Mouse (Mus musculus) urinary bladder, adult 18-20 months (tissue): ENCODE results near the gene Pole.
A peak's percentile ranks its signal among the peaks of the same experiment; 100 is the strongest.

Source experiments
- DNase-seq, 2 experiments: peaks; one replicate each; pipeline ENCODE4 v3.0.0; 2022; ENCODE audit warnings: low spot score in 2 of 2, mixed read lengths in 2 of 2

Gene Pole

DNA sequence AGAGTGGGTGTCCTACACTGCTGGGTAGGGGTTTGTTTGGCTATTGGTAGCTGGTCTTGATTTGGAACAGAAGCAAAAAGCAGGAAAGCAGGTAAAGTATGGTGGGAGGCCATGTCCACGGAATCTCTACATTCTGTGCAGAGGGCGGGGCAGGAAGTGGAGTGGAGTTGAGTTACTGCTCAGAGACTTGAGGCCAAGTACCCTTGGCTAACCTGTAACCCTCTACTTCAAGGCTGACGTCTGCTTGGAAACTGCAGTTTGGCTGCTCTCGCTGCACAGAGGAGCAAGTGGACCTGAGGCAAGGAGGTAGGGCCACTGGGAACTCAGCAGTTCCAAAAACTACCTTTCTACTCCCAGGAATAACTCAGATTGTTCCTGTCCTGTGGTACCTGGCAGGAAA lies 58.4 kb downstream of the Pole start, which contains the start of gene Lrcol1:
Gene Lrcol1 (plus strand): TSS at position 207 of the 400 bp plus-strand sequence.
- no peak for DNase-seq

DNA sequence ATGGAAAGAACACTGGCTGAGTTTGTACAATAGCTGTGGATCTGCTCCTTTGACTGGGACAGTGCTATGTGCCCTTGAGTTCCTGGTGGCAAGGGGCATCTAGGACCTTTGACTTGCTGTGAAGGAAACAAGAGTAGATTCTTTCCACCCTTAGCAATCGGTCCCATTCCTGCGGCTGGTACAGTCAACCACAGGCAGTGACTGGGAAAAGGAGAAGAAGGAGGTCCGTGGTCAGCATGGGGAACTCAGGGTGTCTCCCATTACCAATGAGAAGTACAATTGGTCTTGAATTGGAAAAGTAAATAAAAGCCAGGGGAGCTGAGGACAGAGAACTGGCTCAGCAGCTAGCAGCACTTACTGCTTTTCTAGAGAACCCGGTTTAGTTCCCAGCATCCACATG lies 59.4 kb downstream of the Pole start:
- no peak for DNase-seq

DNA sequence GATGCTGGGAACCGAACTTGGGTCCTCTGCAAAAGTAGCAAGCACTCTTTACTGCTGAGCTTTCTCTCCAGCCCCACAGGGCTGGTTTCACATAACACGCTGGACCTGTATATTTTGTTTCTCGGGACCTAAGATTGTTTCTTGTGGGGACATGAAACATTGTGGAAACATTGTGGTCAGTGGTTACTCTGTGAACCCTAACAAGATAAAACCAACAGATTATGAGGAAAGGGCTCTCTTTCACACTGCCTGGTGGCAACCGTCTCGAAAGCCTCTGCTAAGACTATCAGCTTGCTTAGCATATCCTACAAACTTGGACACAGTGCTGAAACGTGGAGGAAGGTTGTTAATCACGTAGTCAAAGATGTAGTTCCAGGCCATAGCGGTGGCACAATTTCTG lies 60.9 kb downstream of the Pole start:
- DNase-seq: no peak

DNA sequence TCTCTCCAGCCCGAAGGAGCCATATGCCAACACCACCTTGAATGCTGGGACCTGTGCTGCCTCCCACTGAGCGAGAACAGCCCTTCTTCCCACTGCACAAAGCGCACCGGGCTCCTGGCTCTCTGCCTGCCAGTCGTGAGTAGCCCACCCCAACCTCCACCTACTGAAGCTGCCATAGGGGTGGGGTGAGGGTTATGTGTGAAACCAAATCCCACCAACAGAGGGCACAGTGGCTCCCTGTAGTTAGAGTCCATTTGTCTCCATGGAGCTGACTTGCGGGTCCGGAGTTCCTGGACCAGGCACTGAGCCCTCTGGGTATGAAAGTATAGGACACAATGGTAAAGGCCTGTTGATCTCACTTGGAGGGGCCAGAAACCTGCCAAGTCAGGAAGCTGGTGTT lies 68.6 kb downstream of the Pole start:
- peak in 1 of 2 experiments; percentile 32 for DNase-seq

DNA sequence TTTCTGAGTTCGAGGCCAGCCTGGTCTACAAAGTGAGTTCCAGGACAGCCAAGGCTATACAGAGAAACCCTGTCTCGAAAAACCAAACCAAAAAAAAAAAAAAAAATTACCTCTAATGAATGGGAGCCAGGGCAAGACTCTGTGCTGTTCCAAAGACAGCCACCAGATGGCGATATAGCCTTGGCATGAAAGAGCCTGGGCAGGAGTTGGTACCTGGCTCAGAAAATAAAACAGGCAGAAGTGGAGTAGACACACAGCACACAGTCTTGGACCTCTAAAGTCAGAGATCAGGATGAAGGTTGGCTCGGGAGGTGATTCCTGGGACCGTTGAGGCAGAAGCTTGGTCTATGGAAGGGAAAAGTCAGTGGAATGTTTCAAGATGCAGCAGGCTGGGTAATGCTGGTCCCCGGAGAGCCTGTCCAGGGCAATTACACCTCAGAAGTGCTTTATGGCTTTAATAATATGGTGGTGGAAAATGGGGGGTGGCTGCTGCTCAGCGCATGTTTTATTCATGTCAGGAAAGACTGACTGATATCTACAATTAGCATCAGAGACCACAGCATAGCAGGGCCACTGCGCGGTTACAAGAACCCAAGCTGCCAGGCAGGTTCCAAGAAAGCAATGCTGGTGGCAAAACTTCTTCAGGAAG lies 71.5 kb downstream of the Pole start:
- DNase-seq: peak; percentile 48 to 75

DNA sequence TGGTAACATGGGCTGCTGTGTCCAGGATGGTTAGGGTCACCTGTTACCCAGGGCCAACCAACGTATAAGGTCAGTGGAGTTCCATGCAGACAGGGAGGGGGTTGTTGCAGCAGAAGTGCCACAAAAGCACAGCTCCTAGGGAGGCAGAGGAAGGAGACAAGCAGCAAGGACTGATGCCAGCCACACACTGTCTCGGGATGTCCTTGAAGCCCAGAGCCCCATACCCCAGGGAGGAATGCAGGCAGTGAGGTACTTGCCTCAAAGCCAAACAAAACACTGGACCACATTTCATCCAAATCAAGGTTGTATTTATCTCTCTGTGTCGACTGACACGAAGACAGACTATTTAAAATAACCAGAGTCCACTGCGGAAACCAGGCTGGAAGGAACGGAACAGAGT lies 75.4 kb downstream of the Pole start:
- DNase-seq: no peak

DNA sequence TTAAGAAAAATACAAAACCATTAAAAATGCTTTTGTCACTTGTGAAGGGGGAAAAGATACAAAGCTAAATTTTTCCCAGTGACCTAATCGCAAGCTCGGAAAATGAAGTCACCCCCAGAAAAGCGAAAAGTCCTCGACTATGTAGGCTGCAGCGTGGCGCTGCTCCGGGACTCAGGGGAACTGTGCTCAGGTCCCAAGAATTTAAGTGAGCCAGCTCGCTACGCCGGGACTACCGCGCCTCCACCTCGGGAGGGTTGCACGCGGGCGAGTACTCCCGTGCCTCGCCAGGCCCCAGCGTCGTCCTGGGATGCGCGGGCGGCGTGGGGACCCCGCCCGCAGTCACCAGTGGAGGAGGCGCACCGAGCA lies 76.7 kb downstream of the Pole start:
- DNase-seq: no peak

DNA sequence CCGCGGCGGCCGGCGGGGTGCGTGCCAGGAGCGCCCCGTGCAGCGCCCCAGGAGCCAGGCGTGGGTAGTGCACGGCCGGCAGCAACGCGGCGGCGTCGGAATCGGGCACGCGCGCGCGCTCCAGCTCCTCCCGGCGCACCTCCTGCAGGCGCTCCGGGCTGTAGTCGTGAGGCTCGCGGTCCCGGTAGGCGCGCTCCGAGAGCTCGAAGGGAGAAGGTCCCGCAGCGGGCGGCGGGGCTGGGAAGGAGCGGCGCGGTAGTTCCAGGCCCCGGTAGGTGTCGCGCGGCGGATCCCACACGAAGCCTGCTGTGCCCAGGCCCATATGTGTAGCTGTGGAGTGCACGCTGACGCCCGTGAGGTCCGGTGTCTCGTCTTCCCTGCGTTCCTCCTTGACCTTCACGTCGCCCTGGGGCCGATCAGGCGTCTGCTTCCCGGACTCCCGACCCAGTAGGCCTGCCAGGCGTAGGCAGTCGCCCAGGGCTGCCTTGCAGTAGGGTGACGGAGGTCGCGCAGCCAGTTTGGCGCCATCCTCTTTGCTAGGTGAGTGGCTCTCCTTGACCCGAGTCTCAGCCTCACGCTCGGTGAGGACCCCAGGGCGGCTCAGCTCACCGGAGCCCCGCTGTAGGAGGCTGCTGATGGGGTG lies 77.2 kb downstream of the Pole start:
- peak; percentile 55 to 71 for DNase-seq

DNA sequence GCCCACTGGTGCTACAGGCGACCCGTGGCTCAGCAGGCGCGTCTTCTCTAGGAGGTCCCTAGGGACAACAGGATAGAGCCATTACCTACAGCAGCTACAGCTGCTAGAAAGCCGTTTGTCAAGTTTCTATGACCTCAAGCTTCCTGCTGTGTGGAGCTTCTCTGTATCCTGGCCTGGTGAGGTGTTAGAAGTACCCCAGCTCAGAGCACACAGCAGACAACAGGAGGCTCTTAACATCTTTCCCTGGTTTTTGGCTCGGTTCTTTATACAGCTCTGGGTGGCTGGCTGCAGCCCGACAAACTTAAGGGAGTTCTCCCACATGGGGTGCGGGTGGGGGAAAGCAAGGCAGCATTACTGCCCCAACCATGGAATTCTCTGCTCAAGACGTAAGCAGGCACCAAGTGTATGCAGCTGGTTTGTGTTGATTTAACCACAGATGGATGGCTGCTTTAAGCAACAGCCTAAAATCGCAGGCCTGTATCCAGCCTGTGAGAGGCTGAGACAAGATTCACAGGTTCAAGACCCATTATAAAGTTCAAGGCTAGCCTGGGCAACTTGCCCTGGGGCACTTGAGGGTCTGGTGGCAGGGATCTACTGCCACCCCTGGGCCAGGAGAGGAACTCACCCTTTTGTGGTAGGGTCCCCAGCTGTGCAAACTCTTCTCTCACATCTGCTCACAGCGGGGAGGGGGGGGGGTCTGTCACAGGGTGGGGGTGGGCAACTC lies 77.9 kb downstream of the Pole start:
- DNase-seq: no peak

DNA sequence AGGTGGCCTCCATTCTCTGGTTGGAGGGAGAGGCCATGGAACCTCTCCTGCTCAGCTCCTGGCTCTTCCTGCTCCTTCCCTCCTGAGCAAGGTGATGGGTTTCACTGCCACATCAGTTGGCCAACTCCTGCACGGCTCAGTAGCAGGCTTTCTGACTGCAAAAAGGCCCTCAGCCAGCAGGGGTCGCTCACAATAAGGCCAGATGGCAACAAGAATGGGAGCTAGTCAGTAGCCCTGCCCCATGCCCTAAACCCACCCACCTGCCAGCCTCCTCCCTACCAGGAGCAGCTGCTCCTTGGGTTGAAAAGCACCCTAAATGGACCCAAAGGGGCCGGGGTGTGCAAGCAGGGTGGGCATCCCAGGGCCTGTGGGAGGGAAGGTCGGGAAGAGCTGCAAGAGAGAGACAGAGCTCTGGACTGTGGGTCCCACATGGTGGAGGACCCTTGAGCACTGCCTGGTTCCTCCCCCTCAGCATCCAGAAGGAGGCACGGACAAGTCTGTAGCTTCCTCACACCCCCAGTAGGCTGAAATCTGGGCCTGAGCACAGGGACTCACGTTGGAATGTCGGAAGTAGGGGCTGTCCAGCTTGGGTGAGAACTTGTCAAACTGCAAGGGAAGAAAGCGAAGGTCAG lies 90.8 kb downstream of the Pole start:
- peak; percentile 49 to 65 for DNase-seq

DNA sequence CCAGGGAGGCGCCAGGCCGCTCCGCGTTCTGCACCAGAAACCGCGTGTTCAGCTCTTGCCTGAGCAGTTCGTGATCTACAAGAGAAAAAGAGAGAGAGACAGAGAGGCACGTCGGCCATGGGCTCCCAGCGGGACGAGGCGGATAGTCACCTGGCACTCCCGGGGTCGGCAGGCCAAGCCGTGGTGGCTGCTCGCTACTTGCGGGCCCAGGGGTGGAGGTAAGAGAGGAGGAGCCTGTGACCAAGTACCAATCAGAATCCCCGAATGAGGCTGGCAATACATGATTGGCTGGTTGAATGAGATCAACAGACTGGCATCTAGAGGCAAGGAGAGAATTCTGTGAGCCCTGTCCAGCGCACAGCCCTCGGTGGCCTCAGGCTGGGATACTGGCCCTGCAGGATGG lies 92.1 kb downstream of the Pole start:
- no peak for DNase-seq

DNA sequence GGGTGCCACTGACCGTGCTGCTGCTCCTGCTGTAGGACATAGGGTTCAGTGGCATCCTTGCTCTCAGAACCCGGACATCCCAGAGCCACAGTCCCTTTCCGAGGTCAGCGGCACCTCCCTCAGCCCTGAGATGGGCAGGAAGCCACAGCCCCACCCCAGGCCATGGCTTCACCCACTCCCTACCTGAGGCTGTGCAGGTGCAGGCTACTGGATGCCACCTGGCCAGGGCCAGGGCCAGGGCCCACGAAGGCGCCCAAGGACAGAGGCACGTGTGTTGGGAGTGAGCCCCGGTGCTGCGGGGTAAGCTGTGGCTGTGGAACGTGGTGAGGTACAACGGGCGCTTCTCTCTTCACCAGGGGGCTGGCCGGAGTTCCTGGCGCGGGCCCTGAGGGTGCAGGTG lies 93.0 kb downstream of the Pole start:
- DNase-seq: no peak

DNA sequence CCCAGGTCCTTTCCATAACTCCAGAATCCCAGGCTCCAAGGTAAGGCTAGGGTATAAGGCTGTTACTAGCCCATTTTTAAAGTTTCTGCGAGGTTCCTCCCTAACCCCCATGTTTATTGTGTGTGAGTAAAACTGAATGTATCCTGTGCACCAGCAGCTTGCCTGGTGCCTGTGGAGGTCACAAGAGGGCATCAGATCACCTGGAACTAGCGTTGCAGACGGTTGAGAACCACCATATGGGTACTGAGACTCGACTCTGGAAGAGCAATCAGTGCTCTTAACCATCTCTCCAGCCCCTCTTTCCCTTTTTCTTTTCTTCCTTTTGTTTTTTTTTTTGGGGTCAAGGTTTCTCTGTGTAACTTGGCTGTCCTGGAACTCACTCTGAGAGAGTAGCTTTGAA lies 93.7 kb downstream of the Pole start:
- DNase-seq: no peak

DNA sequence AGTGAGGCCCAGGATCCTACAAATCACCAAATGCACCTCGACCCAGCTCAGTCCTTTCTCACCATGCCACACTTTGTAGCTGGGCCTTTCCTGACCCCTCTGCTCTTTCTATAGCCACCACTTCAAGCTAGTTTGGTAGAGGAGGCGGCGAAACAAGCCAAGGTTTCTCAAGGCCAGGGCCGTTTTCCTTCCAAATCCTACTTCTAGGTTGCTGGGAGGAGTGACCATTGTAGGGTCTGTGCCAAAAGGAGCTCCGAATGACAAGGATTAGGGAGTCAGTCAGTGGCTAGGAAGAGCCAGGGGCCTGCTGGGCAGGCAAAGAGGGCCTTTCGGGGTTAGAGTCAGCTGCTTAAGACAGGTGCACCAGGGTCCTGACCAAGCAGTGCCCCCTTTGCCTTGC lies 98.4 kb downstream of the Pole start:
- no peak for DNase-seq

DNA sequence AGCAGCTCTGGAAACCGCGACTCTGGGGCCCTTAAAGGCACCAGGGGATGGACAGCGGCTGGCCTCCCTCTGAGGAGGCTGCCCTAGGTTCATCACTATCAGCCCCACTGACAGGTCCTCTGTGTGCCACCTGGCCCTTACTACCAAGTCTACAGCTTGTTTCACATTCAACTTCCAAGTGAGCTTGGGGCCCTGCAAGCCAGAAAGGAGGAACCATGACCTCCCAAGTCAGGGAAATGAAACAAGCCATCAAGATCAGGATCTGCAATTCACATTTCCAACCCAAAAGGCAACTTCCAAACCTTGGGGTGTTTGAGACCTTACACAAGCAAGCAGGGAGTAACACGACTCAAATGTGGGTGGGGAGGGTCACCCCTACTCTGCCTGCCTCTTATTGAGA lies 99.2 kb downstream of the Pole start:
- DNase-seq: no peak

DNA sequence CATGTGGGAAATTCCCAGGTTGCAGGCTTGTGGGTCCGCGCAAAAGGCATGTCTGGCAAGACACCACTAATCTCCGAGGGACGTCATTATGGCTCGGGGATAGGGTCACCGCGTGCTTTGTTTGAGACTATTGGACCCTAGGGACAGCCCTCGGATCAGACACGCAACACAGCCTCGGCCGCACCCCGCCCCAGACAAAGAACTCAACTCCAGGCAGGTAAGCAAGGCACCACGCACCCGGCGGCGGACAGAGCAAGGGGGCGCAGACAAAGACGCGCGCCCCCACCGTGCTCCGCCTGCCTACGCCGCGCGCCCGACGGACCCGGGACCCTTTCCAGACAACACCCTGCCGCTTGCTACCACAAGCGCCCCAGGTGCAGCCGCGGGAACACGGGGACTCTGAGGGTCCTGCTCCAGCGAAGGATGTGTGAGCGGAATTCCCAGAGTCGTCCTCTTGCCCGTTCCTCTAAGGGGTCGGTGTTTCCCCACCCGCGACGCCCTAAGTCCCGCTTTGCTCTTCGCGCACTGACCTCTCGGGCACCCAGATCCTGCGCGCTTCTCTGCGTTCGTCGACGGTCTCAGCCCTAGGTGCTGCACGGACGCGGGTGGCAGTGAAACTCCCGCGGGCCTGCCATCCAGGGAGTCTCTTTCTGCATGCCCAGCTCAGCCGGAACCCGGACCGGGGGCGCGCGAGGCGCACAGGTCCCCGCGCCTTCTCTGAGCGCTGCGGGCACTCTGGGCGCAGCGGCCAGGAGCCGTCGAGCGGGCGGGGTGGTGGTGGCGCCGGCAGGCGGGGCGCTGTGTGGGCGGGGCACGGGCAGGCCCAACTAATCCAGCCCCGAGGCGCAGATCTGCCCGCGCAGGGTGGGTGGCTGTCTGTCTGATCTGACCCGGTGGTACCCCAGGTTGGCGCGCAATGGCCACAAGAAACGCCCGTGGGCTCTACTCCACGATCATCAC lies 100.5 kb downstream of the Pole start:
- peak; percentile 68 to 82 for DNase-seq
